Mouse (Mus musculus): ENCODE data around the gene Nfkbib. TPM values are rescaled to one million over a fixed set of nuclear protein-coding genes. Genes with fewer than 3 reads are reported as not detected.

Nfkbib gene
- polyA plus RNA-seq, 1 experiment from 2014 or later = 38.7 TPM

GRCm38 (mm10) chr7:28809401-28810089 lies 42.2 kb upstream of the Nfkbib start:
- H3K4me1 ChIP-seq = peaks cover 30% of the 10 kb centered on the region
- no peaks in the 10 kb centered on the region for H3K9me3 ChIP-seq
- H3K4me3 ChIP-seq (replicated peaks) = peak overlapping the region; percentile 74
- no peak for ATAC-seq (ENCODE audit: insufficient read depth, low FRiP score, low read depth)
- WGBS = under 1% methylated on average over 35 of the region's 35 CpGs
- H3K4me2 ChIP-seq = peak overlapping the region; percentile 94
- H3K36me3 ChIP-seq = peaks cover 16% of the 10 kb centered on the region
- peak overlapping the region; percentile 100 for H3K27ac ChIP-seq
- no peaks in the 10 kb centered on the region for H3K27me3 ChIP-seq (replicated peaks)
- peak overlapping the region; percentile 57 for H3K9ac ChIP-seq

- peak; percentile 72 for ATAC-seq (ENCODE audit: insufficient read depth, low FRiP score, low read depth)
- Histone ChIP-seq H3K36me3 (peaks cover 10% of the 10 kb centered on the region), H3K9me3 (no peaks in the 10 kb centered on the region), H3K4me1 (peaks cover 26% of the 10 kb centered on the region), H3K27me3 (replicated peaks) (no peaks in the 10 kb centered on the region), H3K27ac (peak overlapping the region; percentile 100), H3K4me2 (peak overlapping the region; percentile 94), H3K4me3 (replicated peaks) (peak overlapping the region; percentile 74), H3K9ac (peak overlapping the region; percentile 87)
- under 1% methylated on average over 32 of the region's 32 CpGs for WGBS
Observed at GRCm38 (mm10) chr7:28808957-28809393, 41.7 kb upstream of the Nfkbib start.

GRCm38 (mm10) chr7:28808221-28808941 lies 41.1 kb upstream of the Nfkbib start, which contains the start of gene Hnrnpl:
Gene Hnrnpl, plus strand, starts transcription at chr7:28808541.
- Histone ChIP-seq H3K4me1 (peaks cover 25% of the 10 kb centered on the region), H3K9ac (peak within 1 kb of the TSS; percentile 87), H3K9me3 (no peaks in the 10 kb centered on the region), H3K4me3 (replicated peaks) (peak within 1 kb of the TSS; percentile 74), H3K4me2 (peak within 1 kb of the TSS; percentile 94), H3K27ac (peak within 1 kb of the TSS; percentile 100), H3K27me3 (replicated peaks) (no peaks in the 10 kb centered on the region), H3K36me3 (peaks cover 4% of the 10 kb centered on the region)
- 3% methylated on average over 35 of the region's 35 CpGs for WGBS
- peak; percentile 1 for ATAC-seq (ENCODE audit: insufficient read depth, low FRiP score, low read depth)

- no peak for ATAC-seq (ENCODE audit: insufficient read depth, low FRiP score, low read depth)
- WGBS = 38% methylated on average over 7 of the region's 8 CpGs
- H3K27ac ChIP-seq = peak overlapping the region; percentile 100
- peak overlapping the region; percentile 94 for H3K4me2 ChIP-seq
- H3K9me3 ChIP-seq = no peaks in the 10 kb centered on the region
- H3K27me3 ChIP-seq (replicated peaks) = no peaks in the 10 kb centered on the region
- H3K4me1 ChIP-seq = peaks cover 25% of the 10 kb centered on the region
- H3K9ac ChIP-seq = peak overlapping the region; percentile 87; the same call in 1 of the 2 replicates
- H3K36me3 ChIP-seq = no peaks in the 10 kb centered on the region; the same call in 1 of the 2 replicates
- H3K4me3 ChIP-seq (replicated peaks) = peak overlapping the region; percentile 74
Observed at GRCm38 (mm10) chr7:28807641-28808220, 40.4 kb upstream of the Nfkbib start.

GRCm38 (mm10) chr7:28806869-28807268 lies 39.6 kb upstream of the Nfkbib start:
- Histone ChIP-seq H3K4me2 (no peak overlapping the region), H3K27ac (no peak overlapping the region), H3K4me1 (peaks cover 27% of the 10 kb centered on the region), H3K9ac (no peak overlapping the region), H3K27me3 (replicated peaks) (no peaks in the 10 kb centered on the region), H3K36me3 (no peaks in the 10 kb centered on the region), H3K9me3 (no peaks in the 10 kb centered on the region), H3K4me3 (replicated peaks) (no peak overlapping the region)
- ATAC-seq (ENCODE audit: insufficient read depth, low FRiP score, low read depth) = no peak
- WGBS = 75% methylated on average over 4 of the region's 4 CpGs

- peak; percentile 48; the same call in 1 of the 2 replicates for ATAC-seq (ENCODE audit: insufficient read depth, low FRiP score, low read depth)
- Histone ChIP-seq H3K4me3 (replicated peaks) (no peak overlapping the region), H3K4me1 (peaks cover 28% of the 10 kb centered on the region), H3K27me3 (replicated peaks) (no peaks in the 10 kb centered on the region), H3K27ac (peak overlapping the region; percentile 97), H3K36me3 (no peaks in the 10 kb centered on the region), H3K4me2 (peak overlapping the region; percentile 9; the same call in 1 of the 2 replicates), H3K9me3 (no peaks in the 10 kb centered on the region), H3K9ac (no peak overlapping the region)
- 26% methylated on average over 4 of the region's 4 CpGs for WGBS
Observed at GRCm38 (mm10) chr7:28803756-28804155, 36.4 kb upstream of the Nfkbib start.

- Histone ChIP-seq H3K4me1 (peaks cover 27% of the 10 kb centered on the region), H3K36me3 (no peaks in the 10 kb centered on the region), H3K27me3 (replicated peaks) (no peaks in the 10 kb centered on the region), H3K9me3 (no peaks in the 10 kb centered on the region), H3K9ac (no peak overlapping the region), H3K4me3 (replicated peaks) (no peak overlapping the region), H3K4me2 (peak overlapping the region; percentile 31; the same call in 1 of the 2 replicates), H3K27ac (peak overlapping the region; percentile 97)
- 16% methylated on average over 10 of the region's 10 CpGs for WGBS
- ATAC-seq (ENCODE audit: insufficient read depth, low FRiP score, low read depth) = peak; percentile 62; the same call in 1 of the 2 replicates
Observed at GRCm38 (mm10) chr7:28802846-28803588, 35.7 kb upstream of the Nfkbib start.

GRCm38 (mm10) chr7:28801901-28802670 lies 34.8 kb upstream of the Nfkbib start:
- H3K4me3 ChIP-seq (replicated peaks) = no peak overlapping the region

GRCm38 (mm10) chr7:28801451-28801850 lies 34.1 kb upstream of the Nfkbib start:
- Histone ChIP-seq H3K36me3 (no peaks in the 10 kb centered on the region), H3K4me2 (peak overlapping the region; percentile 31; the same call in 1 of the 2 replicates), H3K9ac (no peak overlapping the region), H3K4me3 (replicated peaks) (no peak overlapping the region), H3K4me1 (peaks cover 27% of the 10 kb centered on the region), H3K9me3 (no peaks in the 10 kb centered on the region), H3K27ac (peak overlapping the region; percentile 97), H3K27me3 (replicated peaks) (no peaks in the 10 kb centered on the region)
- 48% methylated on average over 3 of the region's 3 CpGs for WGBS
- ATAC-seq (ENCODE audit: insufficient read depth, low FRiP score, low read depth) = no peak

More at GRCm38 (mm10) chr7:28801901-28802670, 34.8 kb upstream of the Nfkbib start:
- WGBS = 19% methylated on average over 10 of the region's 10 CpGs
- Histone ChIP-seq H3K27me3 (replicated peaks) (no peaks in the 10 kb centered on the region), H3K36me3 (no peaks in the 10 kb centered on the region), H3K9ac (no peak overlapping the region), H3K27ac (peak overlapping the region; percentile 97), H3K9me3 (no peaks in the 10 kb centered on the region), H3K4me1 (peaks cover 22% of the 10 kb centered on the region), H3K4me2 (peak overlapping the region; percentile 31; the same call in 1 of the 2 replicates)
- peak; percentile 76 for ATAC-seq (ENCODE audit: insufficient read depth, low FRiP score, low read depth)

GRCm38 (mm10) chr7:28799994-28800393 lies 32.7 kb upstream of the Nfkbib start:
- Histone ChIP-seq H3K4me3 (replicated peaks) (no peak overlapping the region), H3K4me1 (peaks cover 28% of the 10 kb centered on the region), H3K9me3 (no peaks in the 10 kb centered on the region), H3K27ac (no peak overlapping the region), H3K4me2 (no peak overlapping the region), H3K27me3 (replicated peaks) (no peaks in the 10 kb centered on the region), H3K36me3 (no peaks in the 10 kb centered on the region), H3K9ac (no peak overlapping the region)
- ATAC-seq (ENCODE audit: insufficient read depth, low FRiP score, low read depth) = no peak
- 93% methylated on average over 9 of the region's 9 CpGs for WGBS

Measured in stomach, embryonic 15.5 days (tissue).